Mouse (Mus musculus) CH12.LX (cell line): ENCODE measurements at regions not wholly inside any gene's neighbourhood (a gene's known extent, or its start where the extent isn't known, plus 50 kb on each side); places are given as distances from the start of the nearest gene placed in this dataset.

Source experiments
- DNase-seq: peaks from one replicate; pipeline ENCODE4 v3.0.0-alpha.2; 2013; ENCODE audit errors: extremely low read depth
- H3K27ac ChIP-seq: 2 replicates; pipeline ENCODE4 v1.5.1; 2012; ENCODE audit warnings: low read depth, mild to moderate bottlenecking, control low read depth, moderate library complexity; ENCODE audit not compliant: insufficient read depth
- H3K27me3 ChIP-seq: replicated peaks from 2 replicates; pipeline ENCODE3; 2012; ENCODE audit warnings: inconsistent platforms
- H3K36me3 ChIP-seq, 2 experiments: replicated peaks in 1 of 2; 2 replicates each; pipeline versions ENCODE3 to v1.6.1; 2012; ENCODE audit warnings: inconsistent platforms in 1 of 2, low read length in 1 of 2, mild to moderate bottlenecking in 1 of 2, mixed read lengths in 1 of 2, moderate library complexity in 1 of 2; ENCODE audit not compliant: control insufficient read depth in 1 of 2, insufficient read depth in 1 of 2
- H3K4me1 ChIP-seq, 2 experiments: 2 replicates each; pipeline ENCODE4 v1.6.1; 2012; ENCODE audit warnings: inconsistent platforms in 1 of 2, moderate library complexity in 1 of 2; ENCODE audit not compliant: insufficient read depth in 2 of 2, control insufficient read depth in 1 of 2
- H3K4me2 ChIP-seq: 2 replicates; pipeline ENCODE4 v1.6.1; 2012; ENCODE audit warnings: low read depth, mild to moderate bottlenecking, control low read depth; ENCODE audit not compliant: poor library complexity, insufficient read depth, severe bottlenecking
- H3K4me3 ChIP-seq, 3 experiments: fragments of 150-350 bp in 1 of 3; sonication (generic) in 1 of 3; replicated peaks in 1 of 3; 2 replicates each; pipeline versions ENCODE3 to v1.5.1; 2011 to 2012; ENCODE audit warnings: low read depth in 2 of 3, low read length in 2 of 3, mild to moderate bottlenecking in 2 of 3, moderate library complexity in 2 of 3, control low read depth in 1 of 3, improper control_type of control experiment in 1 of 3, inconsistent platforms in 1 of 3, mixed read lengths in 1 of 3; ENCODE audit not compliant: poor library complexity in 1 of 3
- H3K79me2 ChIP-seq: replicated peaks from 2 replicates; pipeline ENCODE4 v1.6.1; 2012; ENCODE audit warnings: mild to moderate bottlenecking, moderate library complexity; ENCODE audit not compliant: control insufficient read depth, poor library complexity, insufficient read depth, severe bottlenecking; ENCODE audit errors: extremely low read depth
- H3K9ac ChIP-seq: 2 replicates; pipeline ENCODE4 v1.6.1; 2012; ENCODE audit warnings: low read depth, mild to moderate bottlenecking, control low read depth, moderate library complexity; ENCODE audit not compliant: insufficient read depth
- H3K9me3 ChIP-seq: replicated peaks from 2 replicates; pipeline ENCODE3; 2012; ENCODE audit warnings: low read length, inconsistent platforms, mixed read lengths
- E2F4 ChIP-seq: IDR thresholded peaks from 2 replicates; pipeline ENCODE4 v1.6.1; 2011; ENCODE audit warnings: low read depth, low read length, improper control_type of control experiment; ENCODE audit not compliant: insufficient replicate concordance
- ELF1 ChIP-seq: IDR thresholded peaks from 2 replicates; pipeline ENCODE4 v1.6.1; 2014; ENCODE audit warnings: low read depth, mild to moderate bottlenecking, inconsistent platforms, low read length, improper control_type of control experiment
- EP300 ChIP-seq: IDR thresholded peaks from 2 replicates; pipeline ENCODE4 v1.6.1; 2011; ENCODE audit warnings: low read length, improper control_type of control experiment
- HCFC1 ChIP-seq: IDR thresholded peaks from 2 replicates; pipeline ENCODE4 v1.6.1; 2012; ENCODE audit warnings: low read depth, mild to moderate bottlenecking, inconsistent platforms, low read length, improper control_type of control experiment
- IRF4 ChIP-seq: IDR thresholded peaks from 2 replicates; pipeline ENCODE4 v1.6.1; 2014; ENCODE audit warnings: low read depth, mild to moderate bottlenecking, inconsistent platforms, low read length, improper control_type of control experiment
- JUN ChIP-seq: IDR thresholded peaks from 2 replicates; pipeline ENCODE4 v1.6.1; 2011; ENCODE audit warnings: low read depth, mild to moderate bottlenecking, low read length, improper control_type of control experiment, moderate library complexity; ENCODE audit not compliant: insufficient read depth
- JUND ChIP-seq: conservative IDR thresholded peaks from 2 replicates; pipeline ENCODE4 v1.6.1; 2011; ENCODE audit warnings: low read depth, low read length, improper control_type of control experiment
- MAX ChIP-seq: IDR thresholded peaks from 2 replicates; pipeline ENCODE4 v1.6.1; 2011; ENCODE audit warnings: low read length, improper control_type of control experiment
- MAZ ChIP-seq: IDR thresholded peaks from 2 replicates; pipeline ENCODE4 v1.6.1; 2012; ENCODE audit warnings: low read depth, mild to moderate bottlenecking, inconsistent platforms, low read length, improper control_type of control experiment, moderate library complexity
- NRF1 ChIP-seq: IDR thresholded peaks from 2 replicates; pipeline ENCODE4 v1.6.1; 2014; ENCODE audit warnings: low read depth, mild to moderate bottlenecking, inconsistent platforms, low read length, improper control_type of control experiment, moderate library complexity
- PAX5 ChIP-seq: IDR thresholded peaks from 2 replicates; pipeline ENCODE4 v1.6.1; 2012; ENCODE audit warnings: low read length, inconsistent platforms, mixed read lengths
- POLR2A ChIP-seq: IDR thresholded peaks from 2 replicates; pipeline ENCODE4 v1.6.1; 2011; ENCODE audit warnings: low read depth, mild to moderate bottlenecking, improper control_type of control experiment, low read length
- POLR2AphosphoS2 ChIP-seq: IDR thresholded peaks from 2 replicates; pipeline ENCODE4 v1.6.1; 2011; ENCODE audit warnings: low read depth, low read length, improper control_type of control experiment
- RAD21 ChIP-seq: IDR thresholded peaks from 2 replicates; pipeline ENCODE4 v1.6.1; 2011; ENCODE audit warnings: low read depth, mild to moderate bottlenecking, low read length, improper control_type of control experiment, moderate library complexity
- SIN3A ChIP-seq: IDR thresholded peaks from 2 replicates; pipeline ENCODE4 v1.6.1; 2012; ENCODE audit warnings: low read length, improper control_type of control experiment, inconsistent platforms
- SMC3 ChIP-seq: IDR thresholded peaks from 2 replicates; pipeline ENCODE4 v1.6.1; 2011; ENCODE audit warnings: low read depth, low read length, improper control_type of control experiment
- TCF12 ChIP-seq: IDR thresholded peaks from 2 replicates; pipeline ENCODE4 v1.6.1; 2014; ENCODE audit warnings: low read depth, mild to moderate bottlenecking, inconsistent platforms, low read length, improper control_type of control experiment
- USF1 ChIP-seq: IDR thresholded peaks from 2 replicates; pipeline ENCODE4 v1.6.1; 2014; ENCODE audit warnings: low read depth, mild to moderate bottlenecking, inconsistent platforms, low read length, improper control_type of control experiment
- ZC3H11A ChIP-seq: IDR thresholded peaks from 2 replicates; pipeline ENCODE4 v1.6.1; 2012; ENCODE audit warnings: low read depth, mild to moderate bottlenecking, inconsistent platforms, low read length, improper control_type of control experiment
- ZNF384 ChIP-seq: IDR thresholded peaks from 2 replicates; pipeline ENCODE4 v1.6.1; 2012; ENCODE audit warnings: low read depth, low read length, improper control_type of control experiment, inconsistent platforms
- dilution Hi-C: fragments of 300-500 bp; cut with MboI; formaldehyde crosslinking; loops from 2 replicates; pipeline ENCODE4 v1.14.3; 2020; ENCODE audit warnings: low sequenced_read_pairs; ENCODE audit not compliant: extremely low pct_unique_long_range_greater_than_20kb, extremely low pct_ligation_motif_present
- in situ Hi-C: fragments of 300-500 bp; cut with MboI; formaldehyde crosslinking; loops from 3 replicates; pipeline ENCODE4 v1.14.3; 2019; ENCODE audit warnings: low sequenced_read_pairs, low pct_ligation_motif_present, low pct_unique_long_range_greater_than_20kb, mixed read lengths

- TF ChIP-seq SIN3A (no peak), USF1 (no peak), RAD21 (no peak), E2F4 (no peak), EP300 (no peak), HCFC1 (no peak), SMC3 (no peak), JUN (no peak), NRF1 (no peak), MAX (no peak), ELF1 (no peak), MAZ (no peak), PAX5 (no peak)
- in situ Hi-C loops (no loop called here), dilution Hi-C loops (no loop called here)
Observed at GRCm38 (mm10) chr1:190357779-190358178, 187.3 kb upstream of the Prox1 start.

GRCm38 (mm10) chr1:190347610-190348009, 177.1 kb upstream of the Prox1 start:
- no peak overlapping the region for H3K9ac ChIP-seq
- H3K4me2 ChIP-seq, result no peak overlapping the region
- in situ Hi-C loops, result no loop called here
- no peaks in the 10 kb centered on the region for H3K4me1 ChIP-seq
- H3K4me3 ChIP-seq, result no peak overlapping the region
- no peak for DNase-seq
- dilution Hi-C loops, result no loop called here
- no peaks in the 10 kb centered on the region for H3K36me3 ChIP-seq
- no peak overlapping the region for H3K27ac ChIP-seq
- H3K79me2 ChIP-seq, result no peaks in the 10 kb centered on the region
- TF ChIP-seq POLR2A (no peak), MAZ (no peak), POLR2AphosphoS2 (no peak), TCF12 (no peak), JUND (no peak), ZNF384 (no peak), ZC3H11A (no peak), SIN3A (no peak), IRF4 (no peak), E2F4 (no peak)
- peaks cover 80% of the 10 kb centered on the region for H3K27me3 ChIP-seq
- H3K9me3 ChIP-seq, result no peaks in the 10 kb centered on the region

More at GRCm38 (mm10) chr1:190357779-190358178, 187.3 kb upstream of the Prox1 start:
- H3K9me3 ChIP-seq, result no peaks in the 10 kb centered on the region
- no peak overlapping the region for H3K27ac ChIP-seq
- H3K36me3 ChIP-seq, result no peaks in the 10 kb centered on the region
- no peak for DNase-seq
- peaks cover 89% of the 10 kb centered on the region for H3K27me3 ChIP-seq
- H3K4me2 ChIP-seq, result no peak overlapping the region
- H3K4me1 ChIP-seq, result no peaks in the 10 kb centered on the region
- no peaks in the 10 kb centered on the region for H3K79me2 ChIP-seq
- H3K9ac ChIP-seq, result no peak overlapping the region
- H3K4me3 ChIP-seq, result no peak overlapping the region
